Mouse (Mus musculus) spleen, postnatal 14 days (tissue): Measurements from ENCODE around the gene Grhpr.
A peak's percentile ranks its signal among the peaks of the same experiment; 100 is the strongest.
"Not testable (repeated sequence)": the region's sequence is repeated elsewhere in the genome, so short reads cannot be mapped to it uniquely, and the experiment has no call there.

Experiments used
- DNase-seq, 2 experiments: peaks; one replicate each; pipeline ENCODE4 v3.0.0; 2021 to 2022; ENCODE audit warnings: low spot score in 2 of 2

Gene Grhpr

GRCm38 (mm10) chr4:45015615-45016014 is 34.4 kb downstream of the Grhpr start:
- peak in 1 of 2 experiments; percentile 39 for DNase-seq

- DNase-seq: peak; percentile 86 to 91
Observed at GRCm38 (mm10) chr4:45018452-45018980, 37.3 kb downstream of the Grhpr start, which contains the start of gene Polr1e. TSS of gene Polr1e (plus strand) at chr4:45018583.

- DNase-seq: no peak
Observed at GRCm38 (mm10) chr4:45019009-45019408, 37.8 kb downstream of the Grhpr start.

GRCm38 (mm10) chr4:45026459-45026858 is 45.3 kb downstream of the Grhpr start:
- DNase-seq: no peak

- no peak for DNase-seq
Observed at GRCm38 (mm10) chr4:45032586-45032985, 51.4 kb downstream of the Grhpr start.

GRCm38 (mm10) chr4:45034693-45035628 is 53.8 kb downstream of the Grhpr start:
- no peak for DNase-seq

- no peak for DNase-seq
Observed at GRCm38 (mm10) chr4:45036048-45036447, 54.9 kb downstream of the Grhpr start.

GRCm38 (mm10) chr4:45036571-45036970 is 55.4 kb downstream of the Grhpr start:
- no peak for DNase-seq

- DNase-seq: no peak
Observed at GRCm38 (mm10) chr4:45037455-45038410, 56.5 kb downstream of the Grhpr start.

GRCm38 (mm10) chr4:45038879-45039278 is 57.7 kb downstream of the Grhpr start:
- DNase-seq: not testable (repeated sequence)

- DNase-seq: not testable (repeated sequence)
Observed at GRCm38 (mm10) chr4:45039546-45039945, 58.4 kb downstream of the Grhpr start.
